Mouse (Mus musculus): ENCODE measurements around the gene Cox6a1.

GRCm38 (mm10) chr5:115359851-115360372 lies 11.1 kb upstream of the Cox6a1 start:
- TF ChIP-seq CTCF (IDR thresholded peaks at IDR 0.05; ENCODE audit: control insufficient read depth, insufficient read depth, insufficient replicate concordance, low read depth, low read length) (no peak), POLR2A (IDR thresholded peaks at IDR 0.05; ENCODE audit: control insufficient read depth, low read depth, low read length) (no peak)

Measured in testis, adult 2 months (tissue).